Mouse (Mus musculus) thymus, adult 2 months (tissue): ENCODE measurements at regions not wholly inside any gene's neighbourhood (a gene's known extent, or its start where the extent isn't known, plus 50 kb on each side); places are given as distances from the start of the nearest gene placed in this dataset.

ENCODE experiments used
- DNase-seq: peaks from one replicate; pipeline ENCODE4 v3.0.0; 2021
- H3K27ac ChIP-seq: fragments of 200-500 bp; 2 replicates; pipeline ENCODE4 v1.5.1; 2012; ENCODE audit warnings: low read length, control low read depth; ENCODE audit not compliant: control insufficient read depth, insufficient read depth
- H3K27me3 ChIP-seq: fragments of 200-500 bp; 2 replicates; pipeline ENCODE4 v1.6.1; 2012; ENCODE audit warnings: mild to moderate bottlenecking, low read length, moderate library complexity, mixed read lengths; ENCODE audit not compliant: control insufficient read depth, insufficient read depth
- H3K36me3 ChIP-seq: fragments of 200-500 bp; 2 replicates; pipeline ENCODE4 v1.6.1; 2012; ENCODE audit warnings: mild to moderate bottlenecking, low read length, moderate library complexity; ENCODE audit not compliant: control insufficient read depth, insufficient read depth
- H3K4me1 ChIP-seq: fragments of 200-500 bp; replicated peaks from 2 replicates; pipeline ENCODE4 v1.6.1; 2012; ENCODE audit warnings: low read length; ENCODE audit not compliant: control insufficient read depth, insufficient read depth
- H3K4me3 ChIP-seq: fragments of 200-500 bp; 2 replicates; pipeline ENCODE4 v1.5.1; 2012; ENCODE audit warnings: mild to moderate bottlenecking, low read length, control low read depth, moderate library complexity; ENCODE audit not compliant: control insufficient read depth, insufficient read depth
- CTCF ChIP-seq: fragments of 200-500 bp; IDR thresholded peaks from 2 replicates; pipeline ENCODE4 v1.5.1; 2012; ENCODE audit warnings: mild to moderate bottlenecking, control low read depth, low read length, moderate library complexity, borderline replicate concordance; ENCODE audit not compliant: control insufficient read depth, poor library complexity, insufficient read depth; ENCODE audit errors: extremely low read depth
- POLR2A ChIP-seq: fragments of 200-500 bp; IDR thresholded peaks from 2 replicates; pipeline ENCODE4 v1.6.1; 2012; ENCODE audit warnings: mild to moderate bottlenecking, low read length, control low read depth, moderate library complexity; ENCODE audit not compliant: control insufficient read depth, poor library complexity, insufficient read depth; ENCODE audit errors: extremely low read depth
- WGBS: fragments of 180-500 bp; shearing (Covaris S2); methylation state at CpG from one replicate; pipeline ENCODE4 v1.1.7; 2018; 5-methylcytosine and 5-hydroxymethylcytosine counted together

- Histone ChIP-seq H3K36me3 (no peaks in the 10 kb centered on the region), H3K27me3 (no peaks in the 10 kb centered on the region), H3K4me1 (no peaks in the 10 kb centered on the region), H3K4me3 (no peak overlapping the region), H3K27ac (no peak overlapping the region)
- TF ChIP-seq POLR2A (no peak), CTCF (no peak)
- DNase-seq, result no peak
- 90% methylated on average over 6 of the region's 6 CpGs for WGBS
These were observed 1449.8 kb upstream of the Lrrc6 start for GRCm38 (mm10) chr15:67950281-67951040.

GRCm38 (mm10) chr15:67944330-67945082 is 1443.8 kb upstream of the Lrrc6 start:
- H3K4me3 ChIP-seq, result no peak overlapping the region
- no peaks in the 10 kb centered on the region for H3K4me1 ChIP-seq
- 95% methylated on average over 3 of the region's 3 CpGs for WGBS
- TF ChIP-seq CTCF (no peak), POLR2A (no peak)
- H3K27ac ChIP-seq, result no peak overlapping the region
- no peaks in the 10 kb centered on the region for H3K27me3 ChIP-seq
- no peak for DNase-seq
- no peaks in the 10 kb centered on the region for H3K36me3 ChIP-seq

- no peaks in the 10 kb centered on the region for H3K27me3 ChIP-seq
- H3K4me3 ChIP-seq, result no peak overlapping the region
- no peak for TF ChIP-seq POLR2A
- H3K27ac ChIP-seq, result no peak overlapping the region
- no peak for DNase-seq
- H3K36me3 ChIP-seq, result no peaks in the 10 kb centered on the region
- H3K4me1 ChIP-seq, result no peaks in the 10 kb centered on the region
These were observed 1442.3 kb upstream of the Lrrc6 start for GRCm38 (mm10) chr15:67943046-67943445.

DNA sequence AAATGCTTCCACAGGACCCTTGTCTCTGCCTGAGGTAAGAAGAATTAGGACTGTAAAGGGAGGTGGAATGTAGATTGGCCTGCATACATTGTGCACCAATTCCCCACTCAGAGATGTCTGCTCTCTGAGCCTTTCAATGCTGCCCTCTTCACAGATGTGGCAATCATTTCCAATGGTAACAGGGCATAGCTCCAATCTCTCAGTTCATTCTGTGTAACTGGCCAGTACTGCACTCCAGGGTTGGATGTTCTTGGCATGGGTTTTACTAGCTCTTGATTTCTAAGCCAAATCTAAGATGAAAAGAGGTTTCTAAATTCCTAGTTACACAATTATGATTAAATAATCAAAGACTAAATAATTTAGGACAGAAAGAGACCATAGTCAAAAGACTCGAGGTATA is 1439.8 kb upstream of the Lrrc6 start:
- no peak for TF ChIP-seq CTCF
- H3K4me1 ChIP-seq, result no peaks in the 10 kb centered on the region
- H3K4me3 ChIP-seq, result no peak overlapping the region
- 89% methylated on average over 1 of the region's 1 CpGs for WGBS
- no peak overlapping the region for H3K27ac ChIP-seq
- no peak for DNase-seq
- H3K27me3 ChIP-seq, result no peaks in the 10 kb centered on the region
- H3K36me3 ChIP-seq, result no peaks in the 10 kb centered on the region

- H3K4me3 ChIP-seq, result no peak overlapping the region
- no peak for DNase-seq
- TF ChIP-seq POLR2A (no peak), CTCF (no peak)
- no peaks in the 10 kb centered on the region for H3K4me1 ChIP-seq
- WGBS, result 88% methylated on average over 2 of the region's 2 CpGs
- no peak overlapping the region for H3K27ac ChIP-seq
- H3K27me3 ChIP-seq, result no peaks in the 10 kb centered on the region
- no peaks in the 10 kb centered on the region for H3K36me3 ChIP-seq
These were observed 1424.2 kb upstream of the Lrrc6 start for GRCm38 (mm10) chr15:67924885-67925284.

- H3K27ac ChIP-seq, result no peak overlapping the region
- H3K36me3 ChIP-seq, result no peaks in the 10 kb centered on the region
- DNase-seq, result no peak
- TF ChIP-seq CTCF, result no peak
- TF ChIP-seq POLR2A, result no peak
- 10% methylated on average over 2 of the region's 2 CpGs for WGBS
- H3K4me1 ChIP-seq, result no peaks in the 10 kb centered on the region; the same call in 1 of the 2 replicates
- no peaks in the 10 kb centered on the region for H3K27me3 ChIP-seq
- no peak overlapping the region for H3K4me3 ChIP-seq
These were observed 1406.3 kb upstream of the Lrrc6 start for GRCm38 (mm10) chr15:67907034-67907433.

DNA sequence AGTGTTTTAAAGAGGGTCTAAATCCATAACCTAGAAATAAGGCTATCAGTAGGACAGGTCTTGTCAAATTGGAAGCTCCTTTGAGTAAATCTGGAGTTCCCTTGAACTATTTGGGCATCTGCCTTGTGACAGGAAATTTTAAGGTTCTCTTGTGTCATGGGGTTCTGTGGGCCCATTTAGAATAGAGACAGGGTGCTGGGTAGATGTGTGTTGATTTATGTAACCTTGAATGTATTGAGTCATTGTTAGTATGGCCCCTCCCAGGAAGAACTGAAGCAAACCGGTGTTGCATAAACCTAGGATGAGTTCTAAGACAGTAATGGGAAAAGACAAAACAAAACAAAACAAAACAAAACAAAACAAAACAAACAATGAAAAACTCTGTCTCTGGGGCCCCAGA is 1404.6 kb upstream of the Lrrc6 start:
- DNase-seq, result no peak
- Histone ChIP-seq H3K27ac (no peak overlapping the region), H3K4me3 (no peak overlapping the region), H3K27me3 (no peaks in the 10 kb centered on the region), H3K4me1 (no peaks in the 10 kb centered on the region; the same call in 1 of the 2 replicates), H3K36me3 (no peaks in the 10 kb centered on the region)
- TF ChIP-seq CTCF (no peak), POLR2A (no peak)
- 86% methylated on average over 1 of the region's 1 CpGs for WGBS
